Mouse (Mus musculus) heart, postnatal 0 days (tissue): ENCODE results near the gene Polr3c. TPM values are rescaled to one million over a fixed set of nuclear protein-coding genes. Genes with fewer than 3 reads are reported as not detected.

Experiments
- ATAC-seq: fragments of 200-750 bp; cut with Nextera tagmentation; 2 replicates; pipeline ENCODE4 v1.8.0; 2017; ENCODE audit warnings: low read depth, moderate number of reproducible peaks, moderate library complexity; ENCODE audit not compliant: insufficient read depth
- DNase-seq: peaks from one replicate; pipeline ENCODE4 v3.0.0-alpha.2; 2016; ENCODE audit warnings: low spot score
- H3K27ac ChIP-seq: fragments of 300-500 bp; sonication (generic); 2 replicates; pipeline ENCODE4 v1.5.1; 2014; ENCODE audit warnings: low read depth, mild to moderate bottlenecking
- H3K27me3 ChIP-seq: fragments of 300-500 bp; sonication (generic); 2 replicates; pipeline ENCODE4 v1.6.1; 2014; ENCODE audit warnings: low read length, mixed read lengths; ENCODE audit not compliant: control insufficient read depth, insufficient read depth
- H3K36me3 ChIP-seq: fragments of 300-500 bp; sonication (generic); replicated peaks from 2 replicates; pipeline ENCODE4 v1.6.1; 2014; ENCODE audit warnings: low read length, mixed read lengths; ENCODE audit not compliant: control insufficient read depth, insufficient read depth
- H3K4me1 ChIP-seq: fragments of 300-500 bp; sonication (generic); 2 replicates; pipeline ENCODE4 v1.6.1; 2014; ENCODE audit warnings: antibody characterized with exemption; ENCODE audit not compliant: control insufficient read depth, insufficient read depth
- H3K4me2 ChIP-seq: fragments of 300-500 bp; sonication (generic); 2 replicates; pipeline ENCODE4 v1.6.1; 2014; ENCODE audit warnings: low read depth, mild to moderate bottlenecking, low read length, moderate library complexity
- H3K4me3 ChIP-seq: fragments of 300-500 bp; sonication (generic); 2 replicates; pipeline ENCODE4 v1.5.1; 2014; ENCODE audit warnings: low read depth, low read length
- H3K9ac ChIP-seq: fragments of 300-500 bp; sonication (generic); replicated peaks from 2 replicates; pipeline ENCODE4 v1.6.1; 2014; ENCODE audit warnings: low read depth, low read length, mixed read lengths
- H3K9me3 ChIP-seq: fragments of 300-500 bp; sonication (generic); replicated peaks from 2 replicates; pipeline ENCODE4 v1.6.1; 2016; ENCODE audit warnings: low read length; ENCODE audit not compliant: control insufficient read depth
- CTCF ChIP-seq: IDR thresholded peaks from 2 replicates; pipeline ENCODE4 v1.5.1; 2016; ENCODE audit warnings: antibody characterized with exemption, control low read depth, low read depth
- EP300 ChIP-seq: IDR thresholded peaks from 2 replicates; pipeline ENCODE4 v1.6.1; 2016; ENCODE audit warnings: antibody characterized with exemption, low read depth
- WGBS: fragments of 180-500 bp; shearing (Covaris S2); extraction: QIAGEN DNeasy Blood & Tissue Kit; methylation state at CpG from one replicate; pipeline ENCODE4 v1.1.7; 2014; 5-methylcytosine and 5-hydroxymethylcytosine counted together
- polyA plus RNA-seq: library from polyadenylated mRNA; unstranded; fragments of >200 nt; fragmentation: Nextera tagmentation; extraction: Ambion mirVana; gene quantifications from 2 replicates; pipeline ENCODE4 v1.2.1, GENCODE M21; 2015
- total RNA-seq: library from RNA; depleted of rRNA; stranded (reverse); fragments of >200 nt; gene quantifications from 2 replicates; pipeline ENCODE4 v1.2.3, GENCODE M21; 2014; ENCODE audit warnings: low replicate concordance

Gene Polr3c
- total and polyA plus RNA-seq, 2 experiments from 2014 or later = 23.0 to 25.4 TPM

- TF ChIP-seq EP300 (no peak), CTCF (no peak)
- 64% methylated on average over 3 of the region's 3 CpGs for WGBS
Observed at GRCm38 (mm10) chr3:96675690-96676089, 51.7 kb downstream of the Polr3c start.

DNA sequence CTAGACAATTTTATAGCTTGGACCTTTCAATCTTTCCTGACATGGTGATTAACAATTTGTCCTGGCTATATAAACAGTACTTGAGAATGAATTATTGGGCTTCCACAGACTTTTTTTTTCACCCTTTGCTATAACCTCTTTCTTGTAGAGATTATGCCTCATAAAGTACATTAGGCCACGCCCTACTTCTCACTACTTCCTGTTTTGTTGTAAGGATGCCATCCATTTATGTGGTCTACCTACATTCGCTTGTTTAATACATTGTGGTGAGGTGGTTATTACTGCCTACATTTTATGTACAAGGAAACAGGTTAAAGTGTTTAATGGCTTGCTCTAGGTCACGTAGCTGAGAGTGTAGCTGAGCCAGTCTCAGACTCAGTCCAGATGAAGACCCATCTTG is 52.3 kb downstream of the Polr3c start:
- ATAC-seq (no peak), DNase-seq (no peak)
- WGBS = 81% methylated on average over 3 of the region's 3 CpGs
- peaks cover 15% of the 10 kb centered on the region; the same call in 1 of the 2 replicates for H3K27me3 ChIP-seq
- H3K4me2 ChIP-seq = no peak overlapping the region
- no peak overlapping the region for H3K4me3 ChIP-seq
- no peaks in the 10 kb centered on the region for H3K4me1 ChIP-seq
- no peaks in the 10 kb centered on the region for H3K9me3 ChIP-seq
- H3K27ac ChIP-seq = no peak overlapping the region
- H3K36me3 ChIP-seq = no peaks in the 10 kb centered on the region
- TF ChIP-seq CTCF (no peak), EP300 (no peak)
- no peak overlapping the region for H3K9ac ChIP-seq

More at GRCm38 (mm10) chr3:96675690-96676089, 51.7 kb downstream of the Polr3c start:
- H3K9me3 ChIP-seq = no peaks in the 10 kb centered on the region
- H3K27me3 ChIP-seq = peaks cover 16% of the 10 kb centered on the region; the same call in 1 of the 2 replicates
- H3K4me2 ChIP-seq = no peak overlapping the region
- no peak for DNase-seq
- no peak overlapping the region for H3K4me3 ChIP-seq
- H3K9ac ChIP-seq = no peak overlapping the region
- no peaks in the 10 kb centered on the region for H3K36me3 ChIP-seq
- no peak overlapping the region for H3K27ac ChIP-seq
- H3K4me1 ChIP-seq = no peaks in the 10 kb centered on the region
- ATAC-seq = no peak

- no peak for TF ChIP-seq EP300
- no peak for DNase-seq
- WGBS = 57% methylated on average over 8 of the region's 8 CpGs
Observed at GRCm38 (mm10) chr3:96674442-96674841, 53.0 kb downstream of the Polr3c start.

DNA sequence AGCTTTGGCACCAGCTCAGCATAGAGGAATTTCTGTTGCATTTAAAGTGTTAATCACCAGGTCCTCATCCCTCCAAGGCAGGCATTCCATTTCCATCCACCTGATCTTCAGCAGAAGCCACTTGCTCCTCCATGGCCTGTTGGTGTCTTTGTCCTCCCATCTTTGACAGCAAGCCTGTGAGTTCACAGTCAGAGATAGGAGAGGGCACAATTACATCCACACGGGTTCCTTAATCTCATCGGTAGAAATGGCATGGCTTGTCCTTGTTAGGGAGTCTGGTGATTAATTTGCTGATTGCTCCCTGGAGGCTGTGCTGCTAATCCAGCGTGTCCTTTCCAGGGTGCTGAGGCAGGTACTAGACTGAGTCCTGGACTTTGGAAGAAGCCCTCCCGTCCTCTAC is 53.9 kb downstream of the Polr3c start:
- ATAC-seq = no peak
- 56% methylated on average over 4 of the region's 4 CpGs for WGBS
- H3K4me1 ChIP-seq = no peaks in the 10 kb centered on the region

More at GRCm38 (mm10) chr3:96674442-96674841, 53.0 kb downstream of the Polr3c start:
- no peak for ATAC-seq
- Histone ChIP-seq H3K4me2 (no peak overlapping the region), H3K36me3 (no peaks in the 10 kb centered on the region), H3K27ac (no peak overlapping the region), H3K9me3 (no peaks in the 10 kb centered on the region), H3K27me3 (peaks cover 8% of the 10 kb centered on the region; the same call in 1 of the 2 replicates), H3K9ac (no peak overlapping the region), H3K4me3 (no peak overlapping the region), H3K4me1 (no peaks in the 10 kb centered on the region)

GRCm38 (mm10) chr3:96671519-96671918 is 55.9 kb downstream of the Polr3c start:
- Histone ChIP-seq H3K27ac (no peak overlapping the region), H3K36me3 (no peaks in the 10 kb centered on the region), H3K4me1 (no peaks in the 10 kb centered on the region), H3K4me2 (no peak overlapping the region), H3K9me3 (no peaks in the 10 kb centered on the region), H3K27me3 (0 out of 2 replicates have a peak, but pooled peaks cover 8% of the 10 kb centered on the region), H3K9ac (no peak overlapping the region), H3K4me3 (no peak overlapping the region)
- DNase-seq (no peak), ATAC-seq (no peak)
- TF ChIP-seq EP300 (no peak), CTCF (no peak)
- 92% methylated on average over 5 of the region's 5 CpGs for WGBS

More for the DNA sequence above, 53.9 kb downstream of the Polr3c start:
- Histone ChIP-seq H3K4me2 (no peak overlapping the region), H3K27ac (no peak overlapping the region), H3K9ac (no peak overlapping the region), H3K27me3 (0 out of 2 replicates have a peak, but pooled peaks cover 8% of the 10 kb centered on the region), H3K9me3 (no peaks in the 10 kb centered on the region), H3K36me3 (no peaks in the 10 kb centered on the region), H3K4me3 (no peak overlapping the region)
- DNase-seq = no peak
- TF ChIP-seq CTCF (no peak), EP300 (no peak)
